Mouse (Mus musculus) thymus, adult 2 months (tissue): Measurements from ENCODE around the gene Stat2. TPM values are rescaled to one million over a fixed set of nuclear protein-coding genes. Genes with fewer than 3 reads are reported as not detected.
A peak's percentile ranks its signal among the peaks of the same experiment; 100 is the strongest.

Experiments used
- DNase-seq: peaks from one replicate; pipeline ENCODE4 v3.0.0; 2021
- H3K27ac ChIP-seq: fragments of 200-500 bp; 2 replicates; pipeline ENCODE4 v1.5.1; 2012; ENCODE audit warnings: low read length, control low read depth; ENCODE audit not compliant: control insufficient read depth, insufficient read depth
- H3K27me3 ChIP-seq: fragments of 200-500 bp; 2 replicates; pipeline ENCODE4 v1.6.1; 2012; ENCODE audit warnings: mild to moderate bottlenecking, low read length, moderate library complexity, mixed read lengths; ENCODE audit not compliant: control insufficient read depth, insufficient read depth
- H3K36me3 ChIP-seq: fragments of 200-500 bp; 2 replicates; pipeline ENCODE4 v1.6.1; 2012; ENCODE audit warnings: mild to moderate bottlenecking, low read length, moderate library complexity; ENCODE audit not compliant: control insufficient read depth, insufficient read depth
- H3K4me1 ChIP-seq: fragments of 200-500 bp; replicated peaks from 2 replicates; pipeline ENCODE4 v1.6.1; 2012; ENCODE audit warnings: low read length; ENCODE audit not compliant: control insufficient read depth, insufficient read depth
- H3K4me3 ChIP-seq: fragments of 200-500 bp; 2 replicates; pipeline ENCODE4 v1.5.1; 2012; ENCODE audit warnings: mild to moderate bottlenecking, low read length, control low read depth, moderate library complexity; ENCODE audit not compliant: control insufficient read depth, insufficient read depth
- CTCF ChIP-seq: fragments of 200-500 bp; IDR thresholded peaks from 2 replicates; pipeline ENCODE4 v1.5.1; 2012; ENCODE audit warnings: mild to moderate bottlenecking, control low read depth, low read length, moderate library complexity, borderline replicate concordance; ENCODE audit not compliant: control insufficient read depth, poor library complexity, insufficient read depth; ENCODE audit errors: extremely low read depth
- POLR2A ChIP-seq: fragments of 200-500 bp; IDR thresholded peaks from 2 replicates; pipeline ENCODE4 v1.6.1; 2012; ENCODE audit warnings: mild to moderate bottlenecking, low read length, control low read depth, moderate library complexity; ENCODE audit not compliant: control insufficient read depth, poor library complexity, insufficient read depth; ENCODE audit errors: extremely low read depth
- WGBS: fragments of 180-500 bp; shearing (Covaris S2); methylation state at CpG from one replicate; pipeline ENCODE4 v1.1.7; 2018; 5-methylcytosine and 5-hydroxymethylcytosine counted together
- polyA plus RNA-seq: library from polyadenylated mRNA; depleted of rRNA; stranded (reverse); fragments of >200 nt; gene quantifications from 2 replicates; pipeline ENCODE4 v1.2.3, GENCODE M21; 2012

Gene Stat2
- polyA plus RNA-seq, 1 experiment, result 62.0 TPM

DNA sequence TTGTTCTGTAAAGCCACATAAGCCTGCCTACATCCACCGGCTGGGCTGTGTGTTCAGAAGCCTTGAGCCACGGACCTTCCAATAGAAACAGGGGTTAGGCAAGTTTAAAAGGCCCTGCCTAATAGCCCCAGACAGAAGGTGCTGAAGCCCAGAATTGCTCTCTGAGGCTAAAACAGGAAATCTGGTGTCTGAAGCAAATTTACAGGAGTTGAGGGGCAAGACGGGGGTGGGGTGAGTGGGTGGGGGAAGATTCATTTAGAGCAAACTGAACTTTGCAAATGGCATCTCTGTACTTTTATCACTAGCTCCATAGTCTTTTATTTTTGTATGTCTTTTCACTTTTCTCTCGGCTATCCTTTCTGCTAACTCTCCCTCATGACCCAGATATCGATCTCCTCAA lies 39.2 kb upstream of the Stat2 start:
- Histone ChIP-seq H3K36me3 (no peaks in the 10 kb centered on the region), H3K4me3 (no peak overlapping the region), H3K27ac (peak overlapping the region; percentile 91), H3K27me3 (no peaks in the 10 kb centered on the region), H3K4me1 (peaks cover 24% of the 10 kb centered on the region)
- DNase-seq, result peak; percentile 5
- TF ChIP-seq POLR2A (no peak), CTCF (no peak)
- WGBS, result 0% methylated on average over 5 of the region's 5 CpGs

DNA sequence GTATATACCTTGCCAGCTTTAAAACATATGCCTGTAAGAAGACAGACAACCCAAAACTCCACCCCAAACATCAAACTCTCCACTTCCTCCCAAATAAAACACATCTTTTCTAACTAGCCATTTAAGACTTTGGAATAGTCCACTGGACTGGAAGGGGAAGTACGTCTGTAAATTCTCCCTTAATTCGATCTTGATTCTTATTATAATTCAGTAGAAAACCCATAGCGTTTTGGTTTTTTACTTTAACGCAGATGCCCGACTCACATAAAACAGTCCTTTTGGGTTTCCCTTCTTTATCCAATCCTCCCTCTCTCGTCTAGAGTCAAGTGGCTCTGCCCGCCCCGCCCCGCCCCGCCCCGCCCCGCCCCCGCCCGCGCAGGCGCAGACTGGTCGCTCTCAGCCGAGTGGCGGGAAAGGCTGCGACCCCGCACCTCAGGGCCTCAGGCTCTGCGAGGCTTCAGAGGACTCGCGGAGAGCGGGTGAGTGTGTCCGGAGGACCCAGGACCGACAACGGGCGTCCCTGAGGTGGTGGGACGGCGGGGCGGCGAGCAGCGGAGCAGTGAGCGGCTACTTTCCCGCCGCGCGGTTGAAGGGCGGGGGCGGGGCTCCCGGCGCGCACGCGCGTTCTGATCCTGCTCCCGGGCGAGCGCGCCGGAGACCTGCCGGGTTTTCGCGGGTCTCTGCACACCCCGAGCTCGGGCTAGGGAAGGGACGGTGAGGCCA lies 38.5 kb upstream of the Stat2 start, which contains the start of gene Timeless:
Timeless (plus strand) TSS at position 369 of the 723 bp plus-strand sequence.
- Histone ChIP-seq H3K36me3 (no peaks in the 10 kb centered on the region), H3K4me3 (peak within 1 kb of the TSS; percentile 82), H3K4me1 (peaks cover 24% of the 10 kb centered on the region), H3K27me3 (no peaks in the 10 kb centered on the region), H3K27ac (peak within 1 kb of the TSS; percentile 93)
- WGBS, result 0% methylated on average over 58 of the region's 58 CpGs
- DNase-seq, result peak; percentile 89
- 0 out of 2 replicates have a peak, but pooled peaks have one; percentile 27 for TF ChIP-seq CTCF
- peak; percentile 78; the same call in 1 of the 2 replicates for TF ChIP-seq POLR2A

DNA sequence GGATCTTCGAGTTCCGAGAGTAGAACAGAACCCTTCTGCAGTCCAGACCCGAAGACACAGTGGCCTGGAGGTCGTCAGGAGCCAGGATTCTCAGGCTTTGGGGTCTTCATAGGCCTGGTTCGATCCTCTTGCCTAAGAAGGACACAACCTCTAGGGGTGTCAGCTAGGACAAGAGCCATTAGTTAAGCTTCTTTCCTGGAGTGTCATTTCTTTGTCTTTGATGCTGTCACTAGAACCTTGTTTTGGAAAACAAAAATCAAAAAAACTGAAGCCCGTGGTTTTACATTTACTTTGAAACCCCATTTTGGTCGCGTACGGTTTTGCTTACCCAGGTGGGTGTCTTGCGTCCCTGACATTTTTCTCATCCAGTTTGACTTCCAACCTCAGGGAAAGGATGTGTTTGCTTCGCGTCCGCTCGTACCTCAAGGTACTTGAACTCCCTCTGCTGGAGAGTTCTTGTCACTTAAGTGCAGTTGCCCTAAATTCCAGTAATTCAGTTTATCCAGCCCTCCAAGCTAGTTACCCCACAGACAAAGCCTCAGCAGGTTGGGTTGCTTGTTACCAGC lies 37.9 kb upstream of the Stat2 start:
- peak; percentile 65 for DNase-seq
- no peaks in the 10 kb centered on the region for H3K27me3 ChIP-seq
- peak overlapping the region; percentile 82 for H3K4me3 ChIP-seq
- 0% methylated on average over 14 of the region's 14 CpGs for WGBS
- H3K36me3 ChIP-seq, result no peaks in the 10 kb centered on the region
- H3K27ac ChIP-seq, result peak overlapping the region; percentile 93
- no peak for TF ChIP-seq CTCF
- TF ChIP-seq POLR2A, result no peak
- peaks cover 24% of the 10 kb centered on the region for H3K4me1 ChIP-seq

DNA sequence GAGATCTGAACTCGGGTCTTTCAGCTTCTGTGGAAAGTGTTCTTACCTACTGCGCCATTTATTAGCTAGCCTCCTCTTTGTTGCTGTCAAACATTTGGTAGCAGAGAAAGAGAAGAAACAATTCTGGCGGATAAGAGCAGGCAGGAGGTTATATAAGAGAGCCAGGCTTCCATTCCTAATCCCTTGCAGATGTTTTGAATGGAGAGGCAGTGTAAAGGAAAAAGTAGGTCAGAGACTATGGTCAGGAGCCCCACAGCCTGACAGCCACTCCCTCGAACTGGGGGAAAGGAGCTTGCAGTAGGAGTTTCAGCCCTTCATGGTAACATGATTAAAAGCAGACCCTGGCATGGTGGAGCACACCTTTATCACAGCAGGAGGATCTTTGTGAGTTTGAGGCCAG lies 34.0 kb upstream of the Stat2 start:
- DNase-seq, result no peak
- no peak overlapping the region for H3K4me3 ChIP-seq
- no peaks in the 10 kb centered on the region for H3K27me3 ChIP-seq
- whole genome bisulfite sequencing, result 94% methylated on average over 4 of the region's 4 CpGs
- 0 out of 2 replicates have a peak, but pooled peaks cover 3% of the 10 kb centered on the region for H3K4me1 ChIP-seq
- no peak for TF ChIP-seq CTCF
- TF ChIP-seq POLR2A, result no peak
- H3K36me3 ChIP-seq, result peaks cover 11% of the 10 kb centered on the region; the same call in 1 of the 2 replicates
- no peak overlapping the region for H3K27ac ChIP-seq

DNA sequence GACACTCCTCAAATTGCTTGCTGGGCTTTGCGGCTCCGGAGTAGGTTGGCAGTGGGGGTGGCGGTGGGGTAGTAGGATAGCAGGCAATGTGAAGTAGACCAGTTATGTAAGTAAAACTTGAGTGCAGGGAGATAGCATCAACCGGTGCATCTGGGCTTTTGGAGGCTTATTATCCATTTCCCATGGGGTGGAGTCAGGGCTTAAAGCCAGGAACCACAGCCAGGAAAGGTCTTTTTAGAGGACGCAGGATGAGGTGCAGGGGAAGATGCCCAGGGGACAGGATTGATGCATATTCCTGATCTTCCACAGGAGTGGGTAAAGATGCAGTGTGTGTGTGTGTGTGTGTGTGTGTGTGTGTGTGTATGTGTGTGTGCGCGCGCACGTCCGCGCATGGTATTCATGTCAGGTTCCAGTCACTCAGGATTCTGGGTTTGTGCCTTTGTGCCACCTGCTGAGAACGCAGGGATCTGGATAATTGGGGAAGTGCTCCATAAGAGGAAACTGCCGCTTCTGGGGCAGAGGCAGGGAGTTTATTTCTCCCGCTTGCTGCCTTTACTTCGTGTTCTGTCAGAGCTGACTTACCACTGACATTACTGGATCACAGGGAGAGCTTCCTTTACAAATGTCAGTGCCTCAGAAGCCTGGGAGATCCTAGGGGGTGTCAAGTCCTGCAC lies 32.4 kb upstream of the Stat2 start:
- DNase-seq, result no peak
- Histone ChIP-seq H3K4me1 (0 out of 2 replicates have a peak, but pooled peaks cover under 1% of the 10 kb centered on the region), H3K4me3 (no peak overlapping the region), H3K27ac (no peak overlapping the region), H3K27me3 (no peaks in the 10 kb centered on the region), H3K36me3 (peaks cover 18% of the 10 kb centered on the region; the same call in 1 of the 2 replicates)
- TF ChIP-seq CTCF (no peak), POLR2A (no peak)
- WGBS, result 94% methylated on average over 15 of the region's 15 CpGs

DNA sequence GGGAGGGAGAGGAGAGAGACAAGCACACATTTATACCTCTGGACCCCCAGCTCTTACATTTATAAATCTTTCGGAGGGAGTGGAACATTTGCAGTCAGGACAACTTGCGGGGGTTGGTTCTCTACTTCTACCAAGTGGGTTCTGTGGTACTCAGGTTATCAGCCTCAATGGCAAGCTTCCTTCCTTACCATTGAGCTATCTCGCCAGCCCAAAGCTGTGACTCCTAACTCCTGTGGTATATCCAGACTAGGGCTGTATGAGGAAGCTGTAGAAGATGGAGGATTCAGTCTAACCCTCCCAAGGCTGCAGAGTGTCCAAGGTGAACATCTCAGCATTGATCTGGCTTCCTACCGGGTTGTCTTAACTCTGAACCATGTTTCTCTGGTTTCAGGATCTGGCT lies 31.2 kb upstream of the Stat2 start:
- TF ChIP-seq CTCF (no peak), POLR2A (no peak)
- no peak overlapping the region for H3K27ac ChIP-seq
- no peak overlapping the region for H3K4me3 ChIP-seq
- peaks cover 26% of the 10 kb centered on the region; the same call in 1 of the 2 replicates for H3K36me3 ChIP-seq
- H3K27me3 ChIP-seq, result no peaks in the 10 kb centered on the region
- WGBS, result 99% methylated on average over 4 of the region's 4 CpGs
- DNase-seq, result no peak
- no peaks in the 10 kb centered on the region for H3K4me1 ChIP-seq
